Mouse (Mus musculus) cerebellum, adult 2 months (tissue): ENCODE measurements around the gene Zfp3. TPM values are rescaled to one million over a fixed set of nuclear protein-coding genes. Genes with fewer than 3 reads are reported as not detected.

Experiments used
- DNase-seq, 2 experiments: peaks; one replicate each; pipeline ENCODE4 v3.0.0; 2021
- H3K27ac ChIP-seq: fragments of 200-500 bp; 2 replicates; pipeline ENCODE4 v1.5.1; 2012; ENCODE audit warnings: low read length, control low read depth, inconsistent platforms; ENCODE audit not compliant: insufficient read depth
- H3K27me3 ChIP-seq: fragments of 200-500 bp; 2 replicates; pipeline ENCODE4 v1.6.1; 2012; ENCODE audit warnings: inconsistent platforms, mild to moderate bottlenecking, low read length, moderate library complexity; ENCODE audit not compliant: control insufficient read depth, insufficient read depth
- H3K4me1 ChIP-seq: fragments of 200-500 bp; 2 replicates; pipeline ENCODE4 v1.6.1; 2011; ENCODE audit warnings: low read length; ENCODE audit not compliant: control insufficient read depth, insufficient read depth
- H3K4me3 ChIP-seq: fragments of 200-500 bp; replicated peaks from 2 replicates; pipeline ENCODE3; 2011; ENCODE audit warnings: mild to moderate bottlenecking, low read depth, low read length, control low read depth; ENCODE audit not compliant: insufficient read depth
- CTCF ChIP-seq: fragments of 200-500 bp; IDR thresholded peaks from 2 replicates; pipeline ENCODE4 v1.5.1; 2011; ENCODE audit warnings: low read depth, mild to moderate bottlenecking, control low read depth, low read length, moderate library complexity, borderline replicate concordance; ENCODE audit not compliant: insufficient read depth
- POLR2A ChIP-seq: fragments of 200-500 bp; IDR thresholded peaks from 2 replicates; pipeline ENCODE4 v1.6.1; 2011; ENCODE audit warnings: low read length, control low read depth, borderline replicate concordance; ENCODE audit not compliant: insufficient read depth
- WGBS: fragments of 180-500 bp; shearing (Covaris S2); methylation state at CpG from one replicate; pipeline ENCODE4 v1.1.7; 2018; 5-methylcytosine and 5-hydroxymethylcytosine counted together
- polyA plus RNA-seq: library from polyadenylated mRNA; depleted of rRNA; stranded (reverse); fragments of >200 nt; gene quantifications from 2 replicates; pipeline ENCODE4 v1.2.3, GENCODE M21; 2012

The Zfp3 gene
- polyA plus RNA-seq, 1 experiment: 11.1 TPM

GRCm38 (mm10) chr11:70787052-70787451, 23.0 kb downstream of the Zfp3 start:
- Histone ChIP-seq H3K27ac (no peak overlapping the region), H3K4me3 (no peak overlapping the region), H3K4me1 (no peaks in the 10 kb centered on the region), H3K27me3 (no peaks in the 10 kb centered on the region; the same call in 1 of the 2 replicates)
- DNase-seq: no peak
- TF ChIP-seq CTCF (no peak), POLR2A (no peak)
- 64% methylated on average over 11 of the region's 11 CpGs for WGBS

DNA sequence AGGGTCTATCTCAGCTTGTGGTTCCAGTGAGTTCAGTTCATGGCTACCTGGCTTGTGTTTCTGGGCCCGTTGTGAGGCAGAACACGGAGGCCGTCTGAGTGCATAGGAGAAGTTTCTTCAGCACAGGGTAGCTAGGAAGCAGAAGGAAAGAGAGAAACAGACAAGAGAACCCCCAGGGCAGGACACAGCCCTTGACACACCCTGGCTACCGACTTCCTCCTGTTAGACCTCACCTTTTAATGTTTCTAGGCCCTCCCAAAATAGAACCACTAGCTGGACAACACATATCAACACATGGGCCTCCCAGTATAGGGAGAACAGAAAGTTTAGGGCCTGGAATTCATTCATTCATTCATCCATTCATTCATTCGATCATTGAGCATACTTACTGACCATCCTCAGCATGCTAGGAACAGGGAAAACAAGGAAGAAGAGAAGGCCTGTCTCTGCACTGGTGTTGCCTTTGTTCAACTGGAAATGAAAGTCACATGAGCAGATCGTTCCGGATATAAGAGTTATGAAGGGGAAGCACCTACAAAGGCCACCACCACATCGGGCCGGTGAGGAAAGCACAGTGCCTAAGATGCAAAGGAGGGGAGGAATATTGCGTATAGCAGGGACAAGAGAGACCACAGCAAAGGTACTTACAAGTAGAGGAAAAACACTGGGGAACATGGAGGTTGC, 25.1 kb downstream of the Zfp3 start:
- Histone ChIP-seq H3K27ac (no peak overlapping the region), H3K4me1 (no peaks in the 10 kb centered on the region), H3K4me3 (no peak overlapping the region), H3K27me3 (no peaks in the 10 kb centered on the region)
- TF ChIP-seq CTCF (no peak), POLR2A (no peak)
- WGBS: 86% methylated on average over 10 of the region's 10 CpGs
- no peak for DNase-seq

DNA sequence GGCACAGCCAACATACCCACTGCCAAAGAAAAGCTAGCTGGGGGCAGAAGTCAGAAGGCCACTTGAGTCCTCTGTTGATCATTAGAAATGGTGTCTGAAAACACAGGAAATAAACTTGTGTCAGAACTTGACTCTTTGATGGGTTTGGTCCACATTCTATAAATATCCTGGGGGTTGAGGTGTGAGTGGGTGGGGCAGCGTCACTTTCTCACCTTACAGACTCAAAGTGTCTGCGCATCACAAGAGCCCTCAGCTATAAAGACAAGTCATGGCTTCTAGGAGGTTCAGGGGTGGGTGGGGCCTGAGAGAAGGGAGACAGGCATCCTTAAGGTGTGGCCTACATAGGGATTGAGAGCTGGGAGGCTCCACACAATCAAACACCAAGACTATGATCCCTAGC, 26.4 kb downstream of the Zfp3 start:
- Histone ChIP-seq H3K4me1 (no peaks in the 10 kb centered on the region), H3K27me3 (no peaks in the 10 kb centered on the region), H3K4me3 (no peak overlapping the region), H3K27ac (no peak overlapping the region)
- 85% methylated on average over 2 of the region's 2 CpGs for WGBS
- TF ChIP-seq POLR2A: no peak
- no peak for TF ChIP-seq CTCF
- no peak for DNase-seq

DNA sequence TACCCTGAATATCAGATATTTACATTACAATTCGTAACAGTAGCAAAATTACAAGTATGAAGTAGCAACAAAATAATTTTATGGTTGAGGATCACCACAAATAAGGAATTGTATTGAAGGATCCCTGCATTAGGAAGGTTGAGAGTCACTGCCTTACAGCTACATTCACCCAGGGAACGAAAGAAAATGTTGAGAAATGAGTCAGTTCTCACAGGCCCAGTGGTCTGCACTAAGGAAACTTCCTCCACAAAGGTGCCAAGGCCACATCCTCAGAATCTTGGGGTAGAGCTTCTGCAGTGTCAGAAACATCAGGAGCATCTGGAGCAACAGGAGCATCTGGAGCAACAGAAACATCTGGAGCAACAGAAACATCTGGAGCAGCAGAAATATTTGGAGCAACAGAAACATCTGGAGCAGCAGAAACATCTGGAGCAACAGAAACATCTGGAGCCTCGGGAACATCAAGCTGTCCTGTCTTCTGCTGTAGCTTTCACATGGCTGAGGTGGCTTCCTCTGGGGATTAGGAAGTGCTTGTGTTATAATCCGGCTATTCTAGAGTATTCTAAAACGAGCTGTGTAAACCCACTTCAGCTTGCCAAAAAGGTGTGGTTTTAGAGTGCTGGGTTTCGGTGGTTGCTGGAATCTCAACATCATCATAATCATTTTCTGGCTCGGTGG, 27.0 kb downstream of the Zfp3 start:
- H3K4me3 ChIP-seq: no peak overlapping the region
- no peak overlapping the region for H3K27ac ChIP-seq
- no peaks in the 10 kb centered on the region for H3K27me3 ChIP-seq
- TF ChIP-seq POLR2A (no peak), CTCF (no peak)
- no peak for DNase-seq
- WGBS: 66% methylated on average over 7 of the region's 7 CpGs
- H3K4me1 ChIP-seq: no peaks in the 10 kb centered on the region

- no peak overlapping the region for H3K4me3 ChIP-seq
- no peak overlapping the region for H3K27ac ChIP-seq
- TF ChIP-seq POLR2A: no peak
- TF ChIP-seq CTCF: no peak
- no peaks in the 10 kb centered on the region for H3K27me3 ChIP-seq
- no peaks in the 10 kb centered on the region for H3K4me1 ChIP-seq
- no peak for DNase-seq
- WGBS: 81% methylated on average over 5 of the region's 5 CpGs
These were observed 27.7 kb downstream of the Zfp3 start for GRCm38 (mm10) chr11:70791676-70792075.

- TF ChIP-seq POLR2A (no peak), CTCF (no peak)
- H3K4me3 ChIP-seq: no peak overlapping the region
- WGBS: 93% methylated on average over 1 of the region's 1 CpGs
These were observed 28.4 kb downstream of the Zfp3 start for GRCm38 (mm10) chr11:70792409-70792808.

GRCm38 (mm10) chr11:70802208-70802864, 38.3 kb downstream of the Zfp3 start:
- no peak for DNase-seq
- no peaks in the 10 kb centered on the region for H3K27me3 ChIP-seq
- no peak overlapping the region for H3K4me3 ChIP-seq
- no peak overlapping the region for H3K27ac ChIP-seq
- H3K4me1 ChIP-seq: no peaks in the 10 kb centered on the region
- TF ChIP-seq CTCF (no peak), POLR2A (no peak)
- WGBS: 94% methylated on average over 2 of the region's 2 CpGs

More at GRCm38 (mm10) chr11:70792409-70792808, 28.4 kb downstream of the Zfp3 start:
- no peak for DNase-seq
- Histone ChIP-seq H3K27me3 (no peaks in the 10 kb centered on the region), H3K27ac (no peak overlapping the region), H3K4me1 (no peaks in the 10 kb centered on the region)

- Histone ChIP-seq H3K4me3 (no peak overlapping the region), H3K4me1 (no peaks in the 10 kb centered on the region), H3K27me3 (no peaks in the 10 kb centered on the region), H3K27ac (no peak overlapping the region)
- TF ChIP-seq CTCF (no peak), POLR2A (no peak)
- WGBS: 62% methylated on average over 2 of the region's 2 CpGs
- DNase-seq: no peak
These were observed 38.9 kb downstream of the Zfp3 start for GRCm38 (mm10) chr11:70802865-70803261.
